Mouse (Mus musculus) limb, embryonic 14.5 days (tissue): ENCODE measurements around the gene Syndig1l. TPM values are rescaled to one million over a fixed set of nuclear protein-coding genes. Genes with fewer than 3 reads are reported as not detected.

ENCODE experiments used
- ATAC-seq: fragments of 200-750 bp; cut with Nextera tagmentation; 2 replicates; pipeline ENCODE4 v1.8.0; 2017; ENCODE audit warnings: low read depth, moderate number of reproducible peaks, moderate TSS enrichment; ENCODE audit not compliant: low FRiP score
- DNase-seq: peaks from one replicate; pipeline ENCODE4 v3.0.0-alpha.2; 2015; ENCODE audit warnings: low spot score
- H3K27ac ChIP-seq: fragments of 300-500 bp; sonication (generic); replicated peaks from 2 replicates; pipeline ENCODE4 v1.5.1; 2014; ENCODE audit warnings: low read depth, mild to moderate bottlenecking, low read length, moderate library complexity, mixed read lengths
- H3K27me3 ChIP-seq: fragments of 300-500 bp; sonication (generic); 2 replicates; pipeline ENCODE4 v1.6.1; 2014; ENCODE audit warnings: low read length, mixed read lengths; ENCODE audit not compliant: control insufficient read depth, insufficient read depth
- H3K36me3 ChIP-seq: fragments of 300-500 bp; sonication (generic); 2 replicates; pipeline ENCODE4 v1.6.1; 2014; ENCODE audit warnings: mild to moderate bottlenecking, low read length, moderate library complexity, mixed read lengths; ENCODE audit not compliant: control insufficient read depth, insufficient read depth
- H3K4me1 ChIP-seq: fragments of 300-500 bp; sonication (generic); 2 replicates; pipeline ENCODE4 v1.6.1; 2014; ENCODE audit warnings: antibody characterized with exemption, low read length, mixed read lengths; ENCODE audit not compliant: control insufficient read depth, insufficient read depth
- H3K4me2 ChIP-seq: fragments of 300-500 bp; sonication (generic); replicated peaks from 2 replicates; pipeline ENCODE4 v1.6.1; 2014; ENCODE audit warnings: low read depth, mild to moderate bottlenecking, low read length, moderate library complexity; ENCODE audit not compliant: severe bottlenecking
- H3K4me3 ChIP-seq: fragments of 300-500 bp; sonication (generic); replicated peaks from 2 replicates; pipeline ENCODE4 v1.5.1; 2014; ENCODE audit warnings: low read length
- H3K9ac ChIP-seq: fragments of 300-500 bp; sonication (generic); 2 replicates; pipeline ENCODE4 v1.6.1; 2014; ENCODE audit warnings: mild to moderate bottlenecking, low read depth, low read length, moderate library complexity; ENCODE audit not compliant: severe bottlenecking
- H3K9me3 ChIP-seq: fragments of 300-500 bp; sonication (generic); 2 replicates; pipeline ENCODE4 v1.6.1; 2016; ENCODE audit warnings: low read length; ENCODE audit not compliant: control insufficient read depth
- POLR2A ChIP-seq: fragments of 200-500 bp; IDR thresholded peaks from 2 replicates; pipeline ENCODE4 v1.8.0; 2012; ENCODE audit warnings: inconsistent platforms, mild to moderate bottlenecking, moderate library complexity, borderline replicate concordance; ENCODE audit not compliant: insufficient read depth, insufficient read length; ENCODE audit errors: extremely low read depth
- WGBS: fragments of 180-500 bp; shearing (Covaris S2); extraction: QIAGEN DNeasy Blood & Tissue Kit; methylation state at CpG from one replicate; pipeline ENCODE4 v1.1.7; 2014; 5-methylcytosine and 5-hydroxymethylcytosine counted together
- polyA plus RNA-seq, 2 experiments: library from polyadenylated mRNA; depleted of rRNA in 1 of 2; stranded (reverse) in 1 of 2; unstranded in 1 of 2; fragments of >200 nt; fragmentation: Nextera tagmentation in 1 of 2; extraction: Ambion mirVana in 1 of 2; gene quantifications; 2 replicates each; pipeline versions ENCODE4 v1.2.1 to v1.2.3; 2012 to 2014

The Syndig1l gene
- polyA plus RNA-seq, 2 experiments, result 0.03 TPM; not detected in 1

DNA sequence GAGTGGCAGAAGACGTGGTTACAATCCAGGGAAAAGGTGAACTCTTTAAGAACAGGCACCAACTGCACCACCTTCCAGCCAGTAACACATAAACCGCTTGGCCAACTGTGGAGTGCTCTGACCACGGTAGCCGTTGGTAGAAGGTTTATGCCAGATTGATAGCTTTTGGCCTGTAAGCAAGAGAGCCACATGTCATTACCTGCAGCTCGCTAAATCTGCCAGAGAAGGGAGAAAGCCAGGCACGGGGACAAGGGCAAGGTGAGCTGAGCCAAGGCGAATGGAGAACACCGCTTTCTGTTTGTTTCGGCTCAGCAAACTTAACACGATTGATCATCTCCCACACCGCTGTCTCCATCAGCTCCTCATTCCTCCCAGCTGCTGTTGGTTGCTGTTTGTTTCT, 9.6 kb downstream of the Syndig1l start:
- 80% methylated on average over 11 of the region's 11 CpGs for WGBS
- ATAC-seq, result no peak
- H3K9me3 ChIP-seq, result no peaks in the 10 kb centered on the region

DNA sequence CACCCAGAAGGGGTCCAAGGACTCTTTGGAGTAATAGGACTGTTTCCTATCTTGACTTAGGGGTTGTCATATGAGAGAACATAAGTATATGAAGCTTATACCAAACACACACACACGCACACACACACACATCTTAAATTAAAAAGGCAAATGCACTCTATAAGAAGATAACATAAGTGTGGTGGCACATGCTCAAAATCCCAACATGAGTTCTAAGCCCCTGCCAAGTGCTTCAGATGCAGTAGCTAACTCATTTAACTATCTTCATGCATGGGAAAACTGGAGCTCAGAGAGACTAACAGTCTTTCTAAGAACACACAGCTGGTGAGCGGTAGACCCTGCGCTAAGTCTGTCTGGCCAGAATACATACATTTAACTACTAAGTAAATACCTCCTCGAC, 11.1 kb downstream of the Syndig1l start:
- DNase-seq, result no peak
- Histone ChIP-seq H3K27me3 (no peaks in the 10 kb centered on the region), H3K4me1 (no peaks in the 10 kb centered on the region), H3K4me3 (no peak overlapping the region), H3K9me3 (no peaks in the 10 kb centered on the region), H3K4me2 (no peak overlapping the region), H3K27ac (no peak overlapping the region), H3K36me3 (no peaks in the 10 kb centered on the region), H3K9ac (no peak overlapping the region)
- WGBS, result 84% methylated on average over 4 of the region's 4 CpGs
- no peak for TF ChIP-seq POLR2A
- ATAC-seq, result no peak

More for the DNA sequence above, 9.6 kb downstream of the Syndig1l start:
- Histone ChIP-seq H3K27me3 (no peaks in the 10 kb centered on the region), H3K36me3 (no peaks in the 10 kb centered on the region), H3K4me3 (no peak overlapping the region), H3K4me1 (no peaks in the 10 kb centered on the region), H3K27ac (no peak overlapping the region), H3K4me2 (no peak overlapping the region), H3K9ac (no peak overlapping the region)
- DNase-seq, result no peak
- TF ChIP-seq POLR2A, result no peak

DNA sequence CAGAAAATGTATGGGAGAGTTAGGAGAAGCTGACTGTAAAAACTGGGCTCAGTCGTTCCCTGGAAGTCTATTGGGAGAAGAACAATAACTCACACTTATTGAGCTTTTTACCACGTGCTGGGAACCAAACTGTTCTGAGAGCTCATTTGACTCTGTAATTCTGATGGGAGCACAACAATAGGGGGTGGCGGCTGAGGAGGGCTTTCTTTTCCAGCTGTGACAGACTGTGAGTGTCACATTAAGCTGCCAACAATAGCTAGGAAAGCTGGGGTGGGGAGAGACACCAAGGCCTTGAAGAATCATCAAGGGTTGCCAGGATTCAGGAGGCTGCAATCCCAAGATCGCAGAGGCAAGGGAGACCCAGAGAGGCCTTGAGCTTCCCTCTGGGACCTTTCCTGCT, 12.5 kb downstream of the Syndig1l start:
- no peak for ATAC-seq
- Histone ChIP-seq H3K27me3 (no peaks in the 10 kb centered on the region), H3K27ac (no peak overlapping the region), H3K9me3 (no peaks in the 10 kb centered on the region), H3K9ac (no peak overlapping the region), H3K4me1 (no peaks in the 10 kb centered on the region), H3K4me3 (no peak overlapping the region), H3K4me2 (no peak overlapping the region), H3K36me3 (no peaks in the 10 kb centered on the region)
- DNase-seq, result no peak
- no peak for TF ChIP-seq POLR2A
- 35% methylated on average over 4 of the region's 4 CpGs for WGBS

GRCm38 (mm10) chr12:84684569-84684968, 14.1 kb downstream of the Syndig1l start:
- no peaks in the 10 kb centered on the region for H3K36me3 ChIP-seq
- TF ChIP-seq POLR2A, result no peak

DNA sequence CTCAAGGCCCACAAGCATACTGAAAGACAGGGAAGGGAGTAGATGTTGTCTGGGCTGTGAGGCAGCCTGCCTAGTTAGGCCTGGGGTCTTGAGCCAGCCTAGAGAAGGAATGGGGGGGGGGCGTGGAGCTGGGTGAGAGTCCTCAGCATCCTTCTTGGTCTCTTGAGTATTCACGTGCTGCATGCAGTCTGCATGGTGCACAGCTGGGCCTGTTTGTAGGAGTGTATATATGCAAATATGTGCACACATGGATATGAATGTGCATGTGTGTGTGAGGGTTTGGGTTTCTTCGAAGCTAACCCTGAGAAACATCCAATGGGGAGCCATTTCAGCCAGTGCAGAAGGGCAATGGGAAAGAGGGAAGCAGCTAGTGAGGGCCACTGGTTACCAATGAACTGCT, 22.6 kb downstream of the Syndig1l start:
- no peak overlapping the region for H3K27ac ChIP-seq
- no peak for ATAC-seq
- no peak overlapping the region for H3K9ac ChIP-seq
- 76% methylated on average over 3 of the region's 3 CpGs for WGBS
- TF ChIP-seq POLR2A, result no peak
- H3K4me1 ChIP-seq, result peaks cover 8% of the 10 kb centered on the region; the same call in 1 of the 2 replicates
- no peaks in the 10 kb centered on the region for H3K9me3 ChIP-seq
- no peak overlapping the region for H3K4me3 ChIP-seq
- no peak for DNase-seq
- H3K36me3 ChIP-seq, result no peaks in the 10 kb centered on the region
- H3K27me3 ChIP-seq, result no peaks in the 10 kb centered on the region
- H3K4me2 ChIP-seq, result no peak overlapping the region

More at GRCm38 (mm10) chr12:84684569-84684968, 14.1 kb downstream of the Syndig1l start:
- H3K9me3 ChIP-seq, result no peaks in the 10 kb centered on the region
- H3K27ac ChIP-seq, result no peak overlapping the region
- H3K4me1 ChIP-seq, result no peaks in the 10 kb centered on the region
- WGBS, result 71% methylated on average over 7 of the region's 7 CpGs
- H3K4me2 ChIP-seq, result no peak overlapping the region
- ATAC-seq, result no peak
- H3K27me3 ChIP-seq, result no peaks in the 10 kb centered on the region
- no peak overlapping the region for H3K9ac ChIP-seq
- no peak for DNase-seq
- H3K4me3 ChIP-seq, result no peak overlapping the region
